Mouse (Mus musculus) liver, embryonic 14.5 days (tissue): Measurements from ENCODE around the gene Gapvd1. TPM values are rescaled to one million over a fixed set of nuclear protein-coding genes. Genes with fewer than 3 reads are reported as not detected.
A peak's percentile ranks its signal among the peaks of the same experiment; 100 is the strongest.

Experiments
- ATAC-seq: fragments of 200-750 bp; cut with Nextera tagmentation; 2 replicates; pipeline ENCODE4 v1.8.0; 2017; ENCODE audit warnings: moderate number of reproducible peaks, mild to moderate bottlenecking, moderate library complexity; ENCODE audit not compliant: insufficient read depth
- DNase-seq, 3 experiments: peaks; one replicate each; pipeline ENCODE4 v3.0.0-alpha.2; 2012 to 2013; ENCODE audit warnings: low read depth in 3 of 3, low spot score in 3 of 3
- H3K27ac ChIP-seq: fragments of 300-500 bp; sonication (generic); 2 replicates; pipeline ENCODE4 v1.5.1; 2014; ENCODE audit warnings: moderate library complexity, mild to moderate bottlenecking, control low read depth, inconsistent platforms
- H3K27me3 ChIP-seq: fragments of 300-500 bp; sonication (generic); 2 replicates; pipeline ENCODE4 v1.6.1; 2014; ENCODE audit warnings: mild to moderate bottlenecking, low read length, moderate library complexity; ENCODE audit not compliant: control insufficient read depth, insufficient read depth
- H3K36me3 ChIP-seq: fragments of 300-500 bp; sonication (generic); replicated peaks from 2 replicates; pipeline ENCODE4 v1.6.1; 2014; ENCODE audit warnings: low read depth; ENCODE audit not compliant: control insufficient read depth, insufficient read depth
- H3K4me1 ChIP-seq, 2 experiments: fragments of 200-500 bp in 1 of 2; fragments of 300-500 bp in 1 of 2; sonication (generic) in 1 of 2; replicated peaks; 2 replicates each; pipeline ENCODE4 v1.6.1; 2012 to 2014; ENCODE audit warnings: antibody characterized with exemption in 1 of 2, inconsistent platforms in 1 of 2, low read length in 1 of 2; ENCODE audit not compliant: control insufficient read depth in 2 of 2, insufficient read depth in 2 of 2
- H3K4me2 ChIP-seq: fragments of 300-500 bp; sonication (generic); 2 replicates; pipeline ENCODE4 v1.6.1; 2014; ENCODE audit warnings: low read depth, mild to moderate bottlenecking, control low read depth, moderate library complexity
- H3K4me3 ChIP-seq, 2 experiments: fragments of 200-500 bp in 1 of 2; fragments of 300-500 bp in 1 of 2; sonication (generic) in 1 of 2; 2 replicates each; pipeline ENCODE4 v1.5.1; 2012 to 2014; ENCODE audit warnings: low read depth in 2 of 2, low read length in 2 of 2, mild to moderate bottlenecking in 2 of 2, control low read depth in 1 of 2, inconsistent platforms in 1 of 2, moderate library complexity in 1 of 2; ENCODE audit not compliant: insufficient read depth in 1 of 2
- H3K9ac ChIP-seq: fragments of 300-500 bp; sonication (generic); replicated peaks from 2 replicates; pipeline ENCODE4 v1.6.1; 2014; ENCODE audit warnings: mild to moderate bottlenecking, control low read depth, moderate library complexity
- H3K9me3 ChIP-seq: fragments of 300-500 bp; sonication (generic); 2 replicates; pipeline ENCODE4 v1.6.1; 2016; ENCODE audit warnings: low read length, mixed read lengths; ENCODE audit not compliant: control insufficient read depth
- CTCF ChIP-seq: IDR thresholded peaks from 2 replicates; pipeline ENCODE4 v1.5.1; 2016; ENCODE audit warnings: antibody characterized with exemption, low read depth, control low read depth
- EP300 ChIP-seq: IDR thresholded peaks from 2 replicates; pipeline ENCODE4 v1.6.1; 2016; ENCODE audit warnings: antibody characterized with exemption, low read depth
- WGBS: fragments of 180-500 bp; shearing (Covaris S2); extraction: QIAGEN DNeasy Blood & Tissue Kit; methylation state at CpG from one replicate; pipeline ENCODE4 v1.1.7; 2014; ENCODE audit not compliant: insufficient replicate concordance; 5-methylcytosine and 5-hydroxymethylcytosine counted together
- polyA plus RNA-seq, 2 experiments: library from polyadenylated mRNA; depleted of rRNA in 1 of 2; stranded (reverse) in 1 of 2; unstranded in 1 of 2; fragments of >200 nt; fragmentation: Nextera tagmentation in 1 of 2; extraction: Ambion mirVana in 1 of 2; gene quantifications; 2 replicates each; pipeline versions ENCODE4 v1.2.1 to v1.2.3; 2012 to 2014

Gapvd1 gene
- polyA plus RNA-seq, 2 experiments, result 22.9 to 71.8 TPM

DNA sequence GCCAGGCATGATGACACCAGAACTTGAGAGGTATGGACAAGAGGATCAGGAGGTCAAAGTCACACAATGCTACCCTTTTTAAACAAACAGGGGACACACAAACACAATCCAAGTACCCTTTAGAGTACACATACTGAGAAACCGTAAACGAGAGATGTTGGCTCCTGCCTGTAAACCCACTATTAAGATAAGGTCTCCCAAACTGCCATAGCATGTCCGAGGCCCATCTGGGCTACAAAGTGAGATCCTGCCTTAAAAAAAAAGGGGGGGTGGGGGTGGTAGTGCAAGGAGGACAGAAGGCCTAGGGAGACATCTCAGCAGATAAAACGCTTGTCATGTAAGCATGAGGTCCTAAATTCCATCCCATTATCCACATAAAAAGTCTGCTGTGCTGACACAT lies 6.6 kb downstream of the Gapvd1 start:
- H3K4me1 ChIP-seq, result peaks cover 21 to 32% of the 10 kb centered on the region in 2 experiments
- peak overlapping the region; percentile 13 for H3K4me2 ChIP-seq
- TF ChIP-seq CTCF (no peak), EP300 (no peak)
- peaks cover 18% of the 10 kb centered on the region for H3K36me3 ChIP-seq
- H3K9me3 ChIP-seq, result no peaks in the 10 kb centered on the region
- no peaks in the 10 kb centered on the region for H3K27me3 ChIP-seq
- H3K4me3 ChIP-seq, result no peak overlapping the region
- WGBS, result 31% methylated on average over 4 of the region's 4 CpGs
- peak overlapping the region; percentile 7 for H3K27ac ChIP-seq
- ATAC-seq (no peak), DNase-seq (no peak)
- no peak overlapping the region for H3K9ac ChIP-seq

DNA sequence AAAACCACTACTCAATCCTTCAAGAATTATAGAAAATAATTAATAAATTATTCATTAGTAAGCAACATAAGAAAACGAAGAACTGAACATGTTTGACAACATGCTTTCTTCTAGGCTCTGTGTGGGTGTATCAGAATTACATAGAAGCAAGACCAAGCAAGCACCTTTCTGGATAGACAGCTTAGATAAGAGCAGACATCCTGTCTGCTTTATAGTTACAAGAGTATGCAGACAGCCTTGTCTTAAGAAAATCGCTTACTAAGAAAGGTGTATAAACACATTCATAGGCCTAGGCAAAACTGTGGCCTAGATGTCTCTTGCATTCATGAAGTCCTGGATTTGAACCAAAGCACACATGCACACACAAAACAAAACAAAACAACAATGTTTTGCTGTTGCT lies 9.4 kb downstream of the Gapvd1 start:
- DNase-seq (no peak), ATAC-seq (no peak)
- Histone ChIP-seq H3K27me3 (no peaks in the 10 kb centered on the region), H3K9me3 (no peaks in the 10 kb centered on the region), H3K4me2 (no peak overlapping the region), H3K4me1 (peaks cover 22 to 36% of the 10 kb centered on the region in 2 experiments), H3K27ac (no peak overlapping the region), H3K9ac (no peak overlapping the region), H3K36me3 (peaks cover 16% of the 10 kb centered on the region), H3K4me3 (no peak overlapping the region)
- TF ChIP-seq EP300 (no peak), CTCF (no peak)
- WGBS, result 50% methylated on average over 2 of the region's 2 CpGs

DNA sequence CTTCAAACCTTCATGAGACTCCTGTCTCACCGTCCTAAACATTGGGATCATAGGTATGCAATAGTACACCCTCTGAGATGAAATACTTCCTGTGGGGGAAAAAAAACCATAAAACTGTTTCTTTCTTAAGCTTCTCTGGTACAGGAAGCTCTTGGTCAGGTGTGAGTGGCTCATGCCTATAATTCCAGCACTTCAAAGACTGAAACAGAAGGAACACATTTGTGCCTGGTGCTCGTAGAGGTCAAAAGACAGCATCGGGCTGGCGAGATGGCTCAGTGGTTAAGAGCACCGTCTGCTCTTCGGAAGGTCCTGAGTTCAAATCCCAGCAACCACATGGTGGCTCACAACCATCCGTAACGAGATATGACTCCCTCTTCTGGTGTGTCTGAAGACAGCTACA lies 10.6 kb downstream of the Gapvd1 start:
- no peak overlapping the region for H3K4me3 ChIP-seq
- ATAC-seq, result no peak
- 87% methylated on average over 8 of the region's 8 CpGs for WGBS
- DNase-seq, result no peak
- TF ChIP-seq CTCF (no peak), EP300 (no peak)
- no peak overlapping the region for H3K4me2 ChIP-seq
- no peaks in the 10 kb centered on the region for H3K9me3 ChIP-seq
- H3K27me3 ChIP-seq, result no peaks in the 10 kb centered on the region
- H3K36me3 ChIP-seq, result peaks cover 16% of the 10 kb centered on the region
- peaks cover 28 to 39% of the 10 kb centered on the region in 2 experiments for H3K4me1 ChIP-seq
- no peak overlapping the region for H3K27ac ChIP-seq
- no peak overlapping the region for H3K9ac ChIP-seq

DNA sequence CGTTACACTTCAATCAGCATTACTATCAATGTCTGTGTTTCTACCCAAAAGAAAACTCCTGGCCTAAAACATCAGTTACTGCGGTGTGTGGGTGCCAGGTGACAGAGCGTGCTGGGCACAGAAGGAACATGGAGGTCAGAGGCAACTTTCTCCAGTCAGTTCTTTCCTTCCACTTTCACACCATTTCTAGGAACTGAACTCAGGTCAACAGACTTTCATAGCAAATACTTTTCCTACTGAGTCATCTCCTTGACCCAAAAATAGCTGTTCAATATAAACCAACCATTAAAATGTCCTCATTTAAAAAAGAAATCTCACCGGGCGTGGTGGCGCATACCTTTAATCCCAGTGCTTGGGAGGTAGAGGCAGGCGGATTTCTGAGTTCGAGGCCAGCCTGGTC lies 12.4 kb downstream of the Gapvd1 start:
- ATAC-seq, result no peak
- Histone ChIP-seq H3K27ac (peak overlapping the region; percentile 65), H3K4me1 (peaks cover 43 to 46% of the 10 kb centered on the region in 2 experiments), H3K4me2 (peak overlapping the region; percentile 8; the same call in 1 of the 2 replicates), H3K4me3 (no peak overlapping the region), H3K36me3 (peaks cover 22% of the 10 kb centered on the region), H3K9me3 (no peaks in the 10 kb centered on the region), H3K9ac (no peak overlapping the region; the same call in 1 of the 2 replicates), H3K27me3 (no peaks in the 10 kb centered on the region)
- DNase-seq, result no peak
- 77% methylated on average over 8 of the region's 8 CpGs for WGBS
- TF ChIP-seq CTCF (no peak), EP300 (no peak)

DNA sequence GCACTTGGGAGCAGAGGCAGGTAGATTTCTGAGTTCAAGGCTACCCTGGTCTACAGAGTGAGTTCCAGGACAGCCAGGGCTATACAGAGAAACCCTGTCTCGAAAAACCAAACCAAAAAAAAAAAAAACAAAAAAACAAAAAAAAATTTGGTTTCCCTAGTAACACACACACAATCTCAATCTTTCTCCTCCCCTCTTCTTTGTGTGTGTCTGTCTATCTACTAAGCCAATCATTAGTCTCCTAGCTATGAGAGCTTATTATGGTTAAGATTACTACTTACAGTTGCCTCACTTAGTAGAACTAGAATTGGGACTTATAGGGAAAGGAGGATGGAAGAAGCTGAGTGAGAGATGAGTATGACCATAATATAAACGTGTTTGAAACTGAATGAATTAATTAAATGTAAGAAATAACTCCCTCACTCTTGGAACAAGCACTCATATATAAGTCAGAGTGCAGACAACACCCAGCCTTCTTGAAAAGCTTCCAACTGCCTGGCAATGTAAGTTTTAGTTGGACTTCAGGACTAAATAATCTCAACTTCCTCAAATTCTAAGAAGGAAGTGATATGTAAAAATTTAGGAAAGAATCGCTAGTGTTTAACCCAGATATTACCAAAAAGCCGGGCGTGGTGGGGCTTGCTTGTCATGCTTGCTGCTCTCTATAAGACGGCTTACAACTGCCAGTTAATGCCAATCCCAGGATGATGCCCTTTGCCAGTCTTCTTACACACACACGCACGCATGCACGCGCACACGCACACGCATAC lies 13.5 kb downstream of the Gapvd1 start:
- Histone ChIP-seq H3K27me3 (no peaks in the 10 kb centered on the region), H3K36me3 (peaks cover 17% of the 10 kb centered on the region), H3K27ac (peak overlapping the region; percentile 97), H3K9me3 (no peaks in the 10 kb centered on the region), H3K4me2 (peak overlapping the region; percentile 3), H3K4me1 (peaks cover 47 to 51% of the 10 kb centered on the region in 2 experiments), H3K4me3 (no peak overlapping the region), H3K9ac (peak overlapping the region; percentile 31; the same call in 1 of the 2 replicates)
- TF ChIP-seq CTCF, result no peak
- TF ChIP-seq EP300, result no peak
- ATAC-seq (no peak), DNase-seq (no peak)
- 52% methylated on average over 12 of the region's 12 CpGs for WGBS
